Mouse (Mus musculus) brain, embryonic 14.5 days (tissue): ENCODE data around the gene Ggact.

Experiments used
- CTCF ChIP-seq: fragments of 200-500 bp; IDR thresholded peaks from 2 replicates; pipeline ENCODE4 v1.5.1; 2012; ENCODE audit warnings: inconsistent platforms, mild to moderate bottlenecking, moderate library complexity, borderline replicate concordance; ENCODE audit not compliant: insufficient read depth, insufficient read length; ENCODE audit errors: extremely low read depth
- POLR2A ChIP-seq: fragments of 200-500 bp; IDR thresholded peaks from 2 replicates; pipeline ENCODE4 v1.6.1; 2012; ENCODE audit warnings: mild to moderate bottlenecking, inconsistent platforms, borderline replicate concordance; ENCODE audit not compliant: poor library complexity, insufficient read depth, insufficient read length, severe bottlenecking; ENCODE audit errors: extremely low read depth

DNA sequence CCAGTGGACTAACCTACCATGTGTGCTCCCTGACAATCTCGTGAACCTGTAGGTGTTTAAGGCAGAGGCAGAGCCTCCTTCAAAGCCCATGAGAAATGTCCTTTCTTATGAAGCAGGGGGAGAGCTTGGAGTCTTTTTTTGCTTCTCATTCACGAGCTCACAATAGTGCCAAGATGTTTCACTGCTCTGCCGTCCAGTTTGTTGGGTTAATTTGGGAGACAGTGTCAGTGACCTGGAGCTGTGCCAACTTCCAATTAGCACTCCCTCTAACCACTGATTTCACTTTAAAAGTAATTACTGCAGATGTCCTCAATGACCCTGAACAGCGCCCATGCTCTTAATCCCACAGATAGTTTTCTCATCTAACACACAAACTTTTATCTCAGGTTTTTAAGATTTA is 50.9 kb downstream of the Ggact start:
- TF ChIP-seq CTCF (no peak), POLR2A (no peak)
